Mouse (Mus musculus) layer of hippocampus, adult 9-10 months (tissue): ENCODE measurements around the gene Clec1a.

Experiments
- DNase-seq: peaks from one replicate; pipeline ENCODE4 v3.0.0; 2022; ENCODE audit warnings: low spot score

Clec1a gene

DNA sequence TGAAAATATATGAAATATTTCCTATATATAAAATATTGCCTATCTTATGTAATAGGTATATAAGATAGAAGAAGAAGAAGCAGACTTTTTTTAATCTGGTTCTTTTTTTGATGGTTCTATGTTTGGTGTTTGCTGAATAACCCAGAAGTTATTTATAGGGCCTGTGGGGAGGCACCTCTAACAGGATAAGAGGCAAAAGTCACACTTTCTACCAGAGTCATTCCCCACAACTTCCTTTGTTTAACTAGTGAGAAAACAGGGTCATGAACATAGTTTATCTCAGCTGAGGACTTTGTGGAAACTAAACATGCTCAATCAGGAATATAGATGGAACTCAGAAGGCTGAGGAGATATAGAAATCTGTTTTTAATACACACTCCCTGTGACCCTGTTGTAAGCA is 45.8 kb downstream of the Clec1a start:
- DNase-seq: no peak

DNA sequence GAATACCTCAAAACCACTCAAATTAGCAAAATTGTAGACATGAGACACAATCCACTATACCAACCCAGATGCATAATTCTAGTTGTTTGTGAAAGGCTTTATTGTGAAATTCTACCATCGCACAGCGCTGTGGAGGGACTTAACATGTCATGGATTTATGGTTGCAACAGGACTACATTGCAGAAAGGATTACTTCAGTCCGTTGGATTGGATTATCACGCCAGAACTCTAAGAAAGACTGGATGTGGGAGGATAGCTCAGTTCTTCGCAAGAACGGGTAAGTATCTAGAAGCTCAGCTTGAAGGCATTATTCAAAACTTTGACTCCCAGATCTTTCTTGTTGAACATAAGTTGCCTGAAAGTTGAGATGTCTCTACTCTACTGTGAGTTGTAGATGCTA is 48.4 kb downstream of the Clec1a start:
- no peak for DNase-seq

DNA sequence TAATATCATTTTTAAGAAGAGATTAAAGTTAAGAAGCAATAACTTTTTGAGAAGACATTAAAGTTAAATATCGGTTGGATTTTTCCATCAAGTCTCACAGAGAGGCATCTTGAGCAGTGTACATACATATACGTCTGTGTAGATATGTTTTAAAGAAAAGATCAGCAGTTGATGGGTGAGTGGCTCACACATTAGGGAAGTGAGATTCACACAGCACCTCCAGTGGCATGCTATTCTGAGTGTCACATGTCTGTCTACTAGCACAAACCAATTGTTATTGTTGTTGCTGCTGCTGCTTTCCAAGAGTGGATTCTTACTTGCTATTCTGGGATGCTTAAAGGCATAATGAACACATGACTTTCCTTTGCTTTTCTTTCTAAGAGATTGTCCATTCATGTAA is 49.4 kb downstream of the Clec1a start:
- no peak for DNase-seq

DNA sequence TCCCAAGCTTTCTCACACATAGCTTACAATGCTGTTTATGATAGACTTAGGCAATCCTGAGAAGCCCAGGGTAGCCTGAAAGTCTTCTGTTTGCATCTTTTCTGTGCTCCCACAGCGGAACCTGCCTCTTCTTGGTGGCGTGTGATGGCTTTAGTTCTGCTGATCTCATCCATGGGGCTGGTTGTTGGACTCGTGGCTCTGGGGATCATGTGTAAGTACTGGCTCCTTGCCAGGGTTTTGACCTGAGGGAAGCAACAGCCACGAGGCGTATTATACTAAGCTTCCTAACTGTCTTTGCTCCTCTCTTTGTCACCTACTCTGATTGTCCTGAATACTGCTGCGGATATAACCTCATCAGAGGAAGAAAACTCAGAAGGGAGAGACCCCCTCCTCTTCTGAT is 51.9 kb downstream of the Clec1a start:
- DNase-seq: no peak

DNA sequence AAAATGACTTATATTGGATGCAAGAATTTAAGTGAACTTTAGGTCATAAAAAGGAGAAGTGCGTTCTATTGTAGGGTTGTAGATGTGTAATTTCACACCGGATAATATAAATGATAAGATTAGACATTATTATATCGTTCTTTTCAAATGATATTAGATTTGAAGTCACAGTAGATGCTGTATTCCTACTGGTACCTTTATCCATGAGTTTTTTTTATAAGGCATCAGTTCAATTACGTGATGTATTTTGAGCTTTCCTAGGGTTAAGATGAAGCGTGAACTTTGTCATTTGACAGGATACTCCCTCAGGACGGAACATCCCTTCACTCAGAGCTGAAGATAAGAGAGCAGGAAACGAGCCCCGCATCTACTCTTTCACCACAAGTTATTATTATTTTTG is 54.8 kb downstream of the Clec1a start, which contains the start of gene Clec1b:
Gene Clec1b (plus strand): TSS at position 301 of the 400 bp plus-strand sequence.
- DNase-seq: no peak

DNA sequence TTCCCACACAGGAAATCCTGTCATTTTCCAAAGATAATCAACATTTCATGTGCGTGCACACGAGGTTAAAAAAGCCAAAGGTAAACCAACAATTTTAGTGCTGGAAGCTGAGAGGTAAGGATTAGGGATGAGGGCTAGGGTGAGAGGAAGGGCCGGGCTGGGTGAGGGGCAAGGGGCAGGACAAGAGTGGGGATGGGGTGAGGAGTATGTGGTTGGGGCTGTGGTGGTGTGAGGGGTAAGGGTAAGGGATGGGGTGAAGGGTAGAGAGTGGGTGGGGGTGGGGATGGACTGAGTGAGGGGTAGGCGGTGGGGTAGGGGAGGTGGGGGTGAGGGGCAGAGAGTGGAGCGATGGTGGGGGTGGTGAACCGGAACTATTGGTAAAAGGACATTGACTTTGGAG is 58.1 kb downstream of the Clec1a start:
- no peak for DNase-seq

DNA sequence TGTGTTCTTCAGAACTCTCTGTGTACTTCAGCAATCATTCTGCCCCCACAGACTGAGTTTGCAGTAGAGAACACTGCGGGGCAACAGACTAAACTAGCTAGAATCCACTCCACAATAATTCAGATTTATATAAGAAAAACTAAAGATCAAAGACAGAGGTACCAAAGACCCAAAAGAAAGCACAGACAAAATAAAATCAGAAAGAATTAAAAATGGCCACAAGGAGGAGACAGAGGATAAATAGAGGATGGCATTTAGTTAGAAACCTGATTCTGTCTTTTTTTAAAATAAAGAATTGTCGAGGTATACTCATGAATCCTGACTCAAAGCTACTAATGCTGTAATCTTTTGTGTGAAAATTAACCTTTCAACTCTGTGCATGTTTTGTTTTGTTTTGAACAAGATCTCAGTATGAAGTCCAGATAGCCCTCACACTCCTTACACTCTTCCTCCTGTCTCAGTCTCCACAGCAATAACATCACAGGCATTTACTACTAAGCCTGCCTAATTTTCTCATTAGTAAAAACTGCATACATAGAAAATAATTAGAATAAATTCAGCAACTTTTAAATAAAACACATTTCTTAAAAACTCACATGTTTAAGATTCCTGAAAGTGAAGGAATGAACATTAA is 58.6 kb downstream of the Clec1a start:
- DNase-seq: no peak

DNA sequence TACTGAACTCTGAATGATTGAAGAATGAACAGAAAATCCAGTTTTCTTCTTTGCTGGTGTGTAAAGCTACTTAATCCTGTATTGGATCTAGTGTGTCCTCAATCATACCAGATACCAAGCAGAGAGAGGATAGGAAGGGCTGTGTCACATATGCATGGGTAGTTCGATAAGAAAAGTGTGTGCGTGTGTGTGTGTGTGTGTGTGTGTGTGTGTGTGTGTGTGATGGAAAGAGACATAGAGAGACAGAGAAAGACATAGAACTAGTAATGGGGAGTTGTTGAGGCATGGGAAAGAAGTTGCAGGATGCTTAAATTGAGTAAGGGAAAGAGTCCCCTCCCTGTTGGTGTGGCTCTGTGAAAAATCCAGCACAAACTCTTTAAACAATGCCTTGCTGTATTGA is 66.0 kb downstream of the Clec1a start, which contains the start of gene Clec12b:
Gene Clec12b (minus strand): TSS at position 101 of the 400 bp plus-strand sequence.
- no peak for DNase-seq

DNA sequence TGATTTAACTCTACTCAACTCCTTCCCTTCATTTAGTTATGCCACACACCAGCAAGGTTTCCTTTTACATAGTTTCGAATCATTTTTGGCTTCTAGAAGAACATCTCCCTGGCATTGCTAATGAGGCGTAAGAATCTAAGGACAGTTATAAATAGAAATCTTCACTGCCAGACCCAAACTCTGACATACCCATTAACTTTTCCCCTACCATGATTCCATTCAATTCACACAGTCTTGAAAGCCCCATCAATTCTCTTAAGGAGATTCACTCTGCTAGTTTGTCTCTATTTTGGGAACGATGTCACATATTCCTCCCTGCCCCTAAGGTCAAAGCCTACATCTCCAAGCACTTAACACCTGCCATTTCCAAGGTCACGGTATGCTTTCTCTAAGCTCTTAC is 66.8 kb downstream of the Clec1a start:
- DNase-seq: no peak

DNA sequence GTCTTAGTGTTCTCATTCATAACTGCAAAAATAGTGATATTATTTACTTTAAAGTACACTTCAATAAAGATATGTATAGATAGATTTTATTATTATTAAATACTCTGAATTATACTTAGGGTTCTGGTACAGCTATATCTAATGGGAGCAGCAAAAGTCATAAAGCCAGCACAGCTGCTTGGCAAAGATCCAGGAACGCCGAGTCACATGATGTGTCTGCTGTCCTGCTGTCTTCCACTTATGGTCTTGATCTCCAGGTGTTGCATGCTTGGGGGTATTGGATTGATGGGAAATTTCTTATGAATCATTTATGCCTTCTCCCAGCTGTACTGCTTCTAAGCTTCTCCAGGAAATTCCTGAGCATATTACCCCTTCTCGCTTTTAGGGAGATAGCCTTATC is 68.3 kb downstream of the Clec1a start:
- no peak for DNase-seq

DNA sequence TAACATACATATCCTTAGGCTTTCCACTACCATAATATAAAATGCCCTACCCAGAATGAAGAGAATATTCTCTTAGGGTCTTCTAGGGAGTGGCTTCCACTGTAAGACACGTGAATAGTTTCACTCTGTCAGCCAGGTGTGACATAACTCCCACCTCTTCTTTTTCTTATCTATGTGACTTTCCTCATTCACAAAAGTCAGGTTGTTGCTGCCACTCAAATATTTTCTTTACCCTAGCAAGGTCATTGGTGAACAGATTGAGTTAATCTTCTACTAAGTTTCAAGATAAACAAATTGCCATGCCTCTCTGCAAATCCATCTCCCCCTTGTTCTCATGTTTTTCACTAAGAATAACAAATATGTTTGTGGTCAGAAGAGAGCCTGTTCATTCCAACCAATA is 70.1 kb downstream of the Clec1a start:
- DNase-seq: no peak

DNA sequence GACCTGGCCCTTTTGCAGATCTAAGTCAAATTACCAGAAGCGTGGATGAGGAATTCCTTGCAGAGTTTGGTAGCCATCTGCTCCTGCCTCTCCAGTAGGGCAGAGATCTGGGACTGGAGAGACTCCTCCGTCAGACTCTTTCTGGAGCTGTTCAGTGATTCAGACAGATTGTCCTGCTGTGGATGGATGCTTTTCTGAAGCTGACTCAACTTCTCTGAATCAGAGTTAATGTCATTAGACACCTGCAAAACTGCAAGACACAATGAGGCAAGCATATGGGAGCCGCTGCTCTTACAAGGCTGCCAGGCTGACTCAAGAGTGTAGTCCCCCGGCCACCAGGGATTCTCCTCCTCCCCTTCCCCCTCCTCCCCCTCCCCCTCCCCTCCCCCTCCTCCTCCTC is 71.3 kb downstream of the Clec1a start:
- DNase-seq: no peak

DNA sequence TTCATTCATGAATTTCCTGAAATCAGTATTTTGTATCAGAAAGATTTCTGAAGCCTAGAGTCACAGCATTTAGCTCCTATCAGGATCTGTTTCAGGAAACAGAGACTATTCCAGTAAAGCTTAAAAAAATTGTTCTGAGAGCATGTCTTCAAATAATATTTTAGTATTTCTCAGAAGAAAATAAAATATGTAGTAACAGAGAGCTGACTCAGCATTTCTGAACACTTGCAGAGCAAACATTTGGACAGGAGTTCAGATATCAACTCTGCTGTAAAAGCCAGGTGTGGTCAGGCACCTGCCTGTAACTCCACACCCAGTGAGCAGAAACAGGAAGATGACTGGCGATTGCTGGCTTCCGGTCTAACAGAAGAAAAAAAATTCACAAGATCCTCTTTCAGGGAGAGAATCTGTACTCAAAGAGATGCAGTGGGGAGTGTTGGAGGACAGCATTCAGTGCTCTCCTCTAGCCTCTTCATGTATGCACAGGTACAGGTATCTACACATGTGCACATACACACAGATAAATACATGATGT is 76.8 kb downstream of the Clec1a start:
- no peak for DNase-seq
